Mouse (Mus musculus): ENCODE measurements around the gene Osbpl10.

- TF ChIP-seq CTCF (IDR thresholded peaks at IDR 0.05; ENCODE audit: low read depth) = no peak
- no peak for TF ChIP-seq EP300 (optimal IDR thresholded peaks at IDR 0.05)
Measured at GRCm38 (mm10) chr9:115179154-115179553, 200.8 kb downstream of the Osbpl10 start.

All from stomach, postnatal 0 days (tissue).